Mouse (Mus musculus) neural tube, embryonic 12.5 days (tissue): ENCODE results near the gene Ganc. TPM values are rescaled to one million over a fixed set of nuclear protein-coding genes. Genes with fewer than 3 reads are reported as not detected.

Experiments used
- ATAC-seq: fragments of 200-750 bp; cut with Nextera tagmentation; 2 replicates; pipeline ENCODE4 v1.8.0; 2017; ENCODE audit warnings: low read depth, mild to moderate bottlenecking, moderate TSS enrichment, moderate library complexity; ENCODE audit not compliant: low FRiP score
- H3K27ac ChIP-seq: fragments of 300-500 bp; sonication (generic); 2 replicates; pipeline ENCODE4 v1.5.1; 2016
- H3K27me3 ChIP-seq: fragments of 300-500 bp; sonication (generic); replicated peaks from 2 replicates; pipeline ENCODE4 v1.6.1; 2016; ENCODE audit warnings: mild to moderate bottlenecking
- H3K36me3 ChIP-seq: fragments of 300-500 bp; sonication (generic); 2 replicates; pipeline ENCODE4 v1.6.1; 2016; ENCODE audit warnings: mild to moderate bottlenecking
- H3K4me1 ChIP-seq: fragments of 300-500 bp; sonication (generic); 2 replicates; pipeline ENCODE4 v1.6.1; 2016
- H3K4me2 ChIP-seq: fragments of 300-500 bp; sonication (generic); replicated peaks from 2 replicates; pipeline ENCODE4 v1.6.1; 2016; ENCODE audit warnings: mild to moderate bottlenecking
- H3K4me3 ChIP-seq: fragments of 300-500 bp; sonication (generic); 2 replicates; pipeline ENCODE4 v1.5.1; 2016
- H3K9ac ChIP-seq: fragments of 300-500 bp; sonication (generic); 2 replicates; pipeline ENCODE4 v1.6.1; 2016; ENCODE audit warnings: mild to moderate bottlenecking
- H3K9me3 ChIP-seq: fragments of 300-500 bp; sonication (generic); 2 replicates; pipeline ENCODE4 v1.6.1; 2016; ENCODE audit warnings: mild to moderate bottlenecking
- WGBS: fragments of 180-500 bp; shearing (Covaris S2); methylation state at CpG from one replicate; pipeline ENCODE4 v1.1.7; 2016; 5-methylcytosine and 5-hydroxymethylcytosine counted together
- polyA plus RNA-seq: library from polyadenylated mRNA; unstranded; fragments of >200 nt; fragmentation: Nextera tagmentation; extraction: Ambion mirVana; gene quantifications from 2 replicates; pipeline ENCODE4 v1.2.1, GENCODE M21; 2016

The Ganc gene
- polyA plus RNA-seq, 1 experiment from 2014 or later, result 10.6 TPM

DNA sequence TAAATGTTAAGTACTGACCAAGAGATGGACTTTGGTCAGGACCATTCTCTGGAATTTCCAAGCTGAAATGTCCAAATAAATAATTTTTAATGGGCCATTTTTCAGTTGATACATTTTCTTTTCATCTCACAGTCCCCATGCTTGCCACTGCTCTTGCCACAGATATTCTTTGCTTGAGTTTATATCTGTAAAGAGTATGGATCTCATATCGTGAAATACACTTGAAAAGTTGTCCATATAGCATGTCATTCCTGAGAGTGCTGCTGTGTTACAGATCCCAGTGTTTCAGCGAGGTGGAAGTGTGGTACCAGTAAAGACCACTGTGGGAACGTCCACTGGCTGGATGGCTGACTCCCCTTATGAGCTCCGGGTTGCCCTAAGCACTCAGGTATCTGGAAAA, 52.0 kb downstream of the Ganc start, which contains the start of gene Capn3:
Gene Capn3, plus strand, starts transcription at position 301 of the 400 bp plus-strand sequence.
- H3K27me3 ChIP-seq, result no peaks in the 10 kb centered on the region
- no peaks in the 10 kb centered on the region for H3K4me1 ChIP-seq
- ATAC-seq, result no peak
- H3K9ac ChIP-seq, result no peak within 1 kb of the TSS
- no peak within 1 kb of the TSS for H3K4me3 ChIP-seq
- WGBS, result 80% methylated on average over 4 of the region's 4 CpGs
- H3K27ac ChIP-seq, result no peak within 1 kb of the TSS
- H3K9me3 ChIP-seq, result no peaks in the 10 kb centered on the region
- no peaks in the 10 kb centered on the region for H3K36me3 ChIP-seq
- H3K4me2 ChIP-seq, result no peak within 1 kb of the TSS

DNA sequence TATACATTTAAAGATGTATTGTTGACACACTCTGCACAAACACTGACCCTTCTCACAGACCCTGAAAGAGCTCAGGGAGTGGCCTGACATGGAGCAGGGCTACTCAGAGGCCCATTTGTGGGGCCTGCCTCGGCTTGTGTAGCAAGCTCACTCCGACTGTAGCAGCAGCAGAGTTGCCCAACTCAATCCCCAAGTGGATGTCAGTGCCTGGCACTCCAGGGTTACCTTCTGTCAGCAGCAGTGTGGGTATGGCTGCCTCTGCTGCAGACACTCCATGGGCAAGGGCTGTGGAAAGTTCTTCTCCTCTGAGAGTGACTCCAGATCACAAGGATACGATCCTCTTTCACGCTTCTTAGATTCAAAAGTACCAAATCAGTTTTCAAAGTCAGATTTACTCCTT, 56.5 kb downstream of the Ganc start:
- no peaks in the 10 kb centered on the region for H3K9me3 ChIP-seq
- H3K27me3 ChIP-seq, result no peaks in the 10 kb centered on the region
- ATAC-seq, result no peak
- H3K4me3 ChIP-seq, result no peak overlapping the region
- H3K27ac ChIP-seq, result no peak overlapping the region
- no peaks in the 10 kb centered on the region for H3K4me1 ChIP-seq
- H3K4me2 ChIP-seq, result no peak overlapping the region
- no peak overlapping the region for H3K9ac ChIP-seq
- 93% methylated on average over 4 of the region's 4 CpGs for WGBS
- H3K36me3 ChIP-seq, result no peaks in the 10 kb centered on the region

DNA sequence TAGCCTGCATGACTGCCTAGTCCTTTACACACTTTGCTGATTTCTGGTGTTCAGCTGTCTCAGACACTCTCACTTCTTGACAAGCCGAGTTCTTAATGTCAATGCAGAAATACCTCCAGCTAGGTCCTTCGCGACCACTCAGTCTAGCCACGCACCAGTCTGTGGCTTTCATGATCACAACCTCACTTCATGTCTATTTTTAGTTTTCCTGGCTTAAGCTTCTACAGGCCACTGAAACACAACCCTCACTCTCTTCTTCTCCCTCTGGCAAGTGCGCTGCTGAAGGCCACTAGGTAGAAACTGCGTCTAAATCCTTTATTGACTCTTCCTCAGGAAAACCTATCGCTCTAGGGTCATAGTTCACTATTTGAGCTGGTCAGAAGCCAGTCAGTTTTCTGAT, 59.6 kb downstream of the Ganc start:
- H3K27ac ChIP-seq, result no peak overlapping the region
- no peaks in the 10 kb centered on the region for H3K4me1 ChIP-seq
- H3K4me3 ChIP-seq, result no peak overlapping the region
- H3K9me3 ChIP-seq, result no peaks in the 10 kb centered on the region
- ATAC-seq, result no peak
- WGBS, result 91% methylated on average over 7 of the region's 7 CpGs
- no peaks in the 10 kb centered on the region for H3K36me3 ChIP-seq
- no peak overlapping the region for H3K4me2 ChIP-seq
- H3K9ac ChIP-seq, result no peak overlapping the region
- H3K27me3 ChIP-seq, result no peaks in the 10 kb centered on the region

DNA sequence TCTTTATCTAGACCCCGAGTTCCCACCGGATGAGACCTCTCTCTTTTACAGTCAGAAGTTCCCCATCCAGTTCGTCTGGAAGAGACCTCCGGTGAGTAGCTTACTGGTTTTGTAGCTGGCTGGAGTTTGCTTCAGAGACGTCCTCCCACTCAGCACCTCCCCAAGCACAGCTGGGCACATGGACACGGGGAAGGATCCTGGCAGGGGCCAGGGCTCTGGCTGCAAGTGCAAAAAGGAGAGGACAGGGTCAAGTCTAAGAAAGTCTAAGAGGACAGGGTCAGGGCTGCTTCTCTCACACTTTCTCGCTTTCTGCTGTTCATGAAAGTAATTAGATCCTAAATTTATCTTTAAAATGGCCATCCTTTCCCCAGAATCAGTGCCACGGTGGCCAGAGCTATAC, 60.4 kb downstream of the Ganc start:
- Histone ChIP-seq H3K9me3 (no peaks in the 10 kb centered on the region), H3K4me3 (no peak overlapping the region), H3K27ac (no peak overlapping the region), H3K4me1 (no peaks in the 10 kb centered on the region), H3K36me3 (no peaks in the 10 kb centered on the region), H3K27me3 (no peaks in the 10 kb centered on the region), H3K4me2 (no peak overlapping the region), H3K9ac (no peak overlapping the region)
- 83% methylated on average over 8 of the region's 8 CpGs for WGBS
- ATAC-seq, result no peak

DNA sequence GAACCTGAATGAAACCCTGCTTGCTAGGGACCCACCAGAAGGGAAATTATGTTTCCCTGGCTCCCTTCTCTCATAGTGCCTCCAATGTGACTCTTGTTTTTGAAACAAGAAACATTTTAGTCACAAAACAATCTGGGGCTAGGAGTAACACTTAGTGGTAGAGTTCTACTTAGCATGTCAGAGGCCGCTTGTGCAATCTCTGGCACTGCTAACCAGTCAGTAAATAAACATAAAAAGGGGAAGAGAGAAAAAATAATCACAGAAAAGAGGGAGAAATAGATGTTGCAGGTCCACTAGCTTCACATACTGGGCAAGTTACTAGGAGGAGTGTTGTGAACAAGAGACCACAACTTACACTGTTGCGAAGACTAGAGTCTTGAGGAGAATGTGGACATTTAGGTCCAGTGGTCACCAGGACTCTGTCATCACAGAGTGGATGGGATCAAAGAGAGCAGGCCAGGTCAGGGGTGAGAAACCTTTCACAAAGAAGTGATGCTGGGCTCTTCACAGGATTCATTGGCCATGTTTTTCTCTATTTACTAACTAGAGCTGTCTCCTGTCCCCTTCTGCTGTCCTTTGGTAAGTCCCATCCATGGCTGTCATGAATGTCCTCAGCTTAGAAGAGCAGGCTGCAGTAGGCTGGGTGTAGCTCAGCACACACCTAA, 61.2 kb downstream of the Ganc start:
- Histone ChIP-seq H3K27ac (no peak overlapping the region), H3K9me3 (no peaks in the 10 kb centered on the region), H3K9ac (no peak overlapping the region), H3K36me3 (no peaks in the 10 kb centered on the region), H3K4me2 (no peak overlapping the region), H3K4me3 (no peak overlapping the region), H3K4me1 (no peaks in the 10 kb centered on the region), H3K27me3 (no peaks in the 10 kb centered on the region)
- ATAC-seq, result no peak
- WGBS, result 89% methylated on average over 2 of the region's 2 CpGs

DNA sequence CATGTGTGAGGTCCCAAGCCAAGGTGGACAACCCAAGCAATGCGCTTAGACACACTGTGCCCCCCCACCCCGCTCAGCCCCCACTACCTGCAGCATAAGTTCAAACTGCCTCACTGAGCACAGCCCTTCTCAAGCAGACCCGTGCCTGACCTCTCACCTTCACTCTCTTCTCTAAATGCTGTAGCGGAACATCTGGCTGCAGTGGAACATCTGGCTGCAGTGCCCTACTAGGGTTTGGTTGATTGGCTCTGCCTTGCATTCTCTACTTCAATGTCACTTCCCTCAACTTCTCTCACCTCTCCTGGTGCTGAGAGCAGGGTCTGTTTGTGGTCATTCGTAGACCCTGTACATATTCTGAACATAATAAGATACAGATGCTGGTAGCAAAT, 61.7 kb downstream of the Ganc start:
- no peak overlapping the region for H3K4me3 ChIP-seq
- 87% methylated on average over 5 of the region's 5 CpGs for WGBS

DNA sequence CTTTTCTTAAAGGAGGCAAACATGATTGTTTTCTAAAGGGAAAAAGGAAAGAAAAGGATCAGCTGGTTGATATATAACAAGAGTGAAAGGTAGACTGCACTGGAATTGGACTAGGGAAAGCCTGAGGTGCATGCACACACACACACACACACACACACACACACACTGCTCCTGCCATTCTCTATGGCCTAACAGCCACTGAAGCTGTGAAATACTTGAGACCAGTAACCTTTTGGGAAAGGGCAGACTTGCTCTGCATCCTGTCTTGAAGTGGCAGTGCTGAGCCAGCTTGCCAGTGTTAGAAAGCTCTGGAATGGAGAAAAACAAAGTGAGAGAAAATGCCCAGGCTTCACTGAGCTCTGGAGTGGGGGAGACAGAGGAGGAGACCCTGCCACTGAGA, 64.3 kb downstream of the Ganc start:
- no peak overlapping the region for H3K4me3 ChIP-seq
- H3K9ac ChIP-seq, result no peak overlapping the region
- ATAC-seq, result no peak
- no peak overlapping the region for H3K4me2 ChIP-seq
- H3K9me3 ChIP-seq, result no peaks in the 10 kb centered on the region
- H3K27ac ChIP-seq, result no peak overlapping the region
- H3K27me3 ChIP-seq, result no peaks in the 10 kb centered on the region
- no peaks in the 10 kb centered on the region for H3K36me3 ChIP-seq
- no peaks in the 10 kb centered on the region for H3K4me1 ChIP-seq

More for the DNA sequence above, 61.7 kb downstream of the Ganc start:
- H3K27ac ChIP-seq, result no peak overlapping the region
- no peak overlapping the region for H3K4me2 ChIP-seq
- no peaks in the 10 kb centered on the region for H3K4me1 ChIP-seq
- H3K27me3 ChIP-seq, result no peaks in the 10 kb centered on the region
- H3K9ac ChIP-seq, result no peak overlapping the region
- no peaks in the 10 kb centered on the region for H3K36me3 ChIP-seq
- ATAC-seq, result no peak
- H3K9me3 ChIP-seq, result no peaks in the 10 kb centered on the region

DNA sequence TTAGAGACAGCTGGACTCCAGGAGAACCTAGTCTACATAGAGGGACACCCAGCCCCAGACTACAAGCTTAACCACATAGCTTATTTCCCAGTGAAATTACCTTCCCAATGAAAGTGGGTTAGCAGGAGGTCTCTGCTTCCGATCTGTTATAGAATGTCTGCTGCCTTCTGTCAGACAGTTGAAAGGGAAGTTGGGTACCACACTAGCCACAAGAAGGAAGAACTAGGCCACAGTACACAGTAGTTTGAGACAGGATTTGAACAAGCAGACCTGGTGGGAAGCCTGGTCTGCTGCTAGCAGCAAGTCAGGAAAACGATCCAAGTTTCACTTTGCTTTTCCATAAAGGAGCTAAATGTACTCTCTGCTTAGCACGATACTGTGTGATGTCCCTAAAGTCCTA, 65.5 kb downstream of the Ganc start:
- WGBS, result 93% methylated on average over 3 of the region's 3 CpGs
- Histone ChIP-seq H3K9ac (no peak overlapping the region), H3K9me3 (0 out of 2 replicates have a peak, but pooled peaks cover 4% of the 10 kb centered on the region), H3K27me3 (no peaks in the 10 kb centered on the region), H3K4me2 (no peak overlapping the region), H3K36me3 (no peaks in the 10 kb centered on the region), H3K4me3 (no peak overlapping the region), H3K27ac (no peak overlapping the region), H3K4me1 (no peaks in the 10 kb centered on the region)
- no peak for ATAC-seq

DNA sequence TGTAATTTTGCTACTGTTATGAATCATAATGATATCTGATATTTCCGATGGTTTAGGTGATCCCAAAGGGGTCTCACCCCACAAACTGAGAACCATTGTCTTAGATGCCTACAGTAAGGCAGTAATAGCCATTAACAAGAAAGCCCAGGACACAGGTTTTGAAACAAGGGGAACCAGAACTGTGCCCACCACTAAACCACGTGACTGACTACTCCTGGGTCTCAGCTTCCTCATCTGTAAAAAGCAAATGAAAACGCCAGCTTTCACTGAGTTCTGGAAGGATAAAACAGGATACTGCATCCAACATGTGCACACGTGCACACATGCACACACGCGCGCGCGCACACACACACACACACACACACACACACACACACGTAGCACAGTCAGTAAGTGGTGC, 66.0 kb downstream of the Ganc start:
- no peaks in the 10 kb centered on the region for H3K27me3 ChIP-seq
- H3K4me1 ChIP-seq, result no peaks in the 10 kb centered on the region
- H3K36me3 ChIP-seq, result no peaks in the 10 kb centered on the region
- no peak overlapping the region for H3K4me3 ChIP-seq
- no peak overlapping the region for H3K27ac ChIP-seq
- no peak overlapping the region for H3K4me2 ChIP-seq
- H3K9me3 ChIP-seq, result 0 out of 2 replicates have a peak, but pooled peaks cover 4% of the 10 kb centered on the region
- no peak for ATAC-seq
- 89% methylated on average over 10 of the region's 10 CpGs for WGBS
- H3K9ac ChIP-seq, result no peak overlapping the region

DNA sequence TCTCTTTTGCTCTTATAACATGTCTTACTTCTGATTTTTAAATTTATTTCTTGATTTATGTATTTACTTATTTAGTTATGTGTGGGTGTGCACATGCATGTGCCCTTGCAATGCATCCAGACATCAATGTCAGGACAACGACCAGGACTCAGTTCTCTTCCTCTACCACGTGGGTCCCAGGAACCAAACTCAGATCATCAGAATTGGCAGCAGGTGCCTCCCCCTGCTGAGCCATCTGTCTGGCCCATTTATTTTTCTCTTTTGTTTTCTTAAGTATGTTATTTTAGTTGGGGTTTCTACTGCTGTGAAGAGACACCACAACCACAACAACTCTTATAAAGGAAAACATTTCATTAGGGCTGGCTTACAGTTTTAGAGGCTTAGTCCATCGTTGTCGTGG, 67.2 kb downstream of the Ganc start:
- 79% methylated on average over 4 of the region's 4 CpGs for WGBS
- H3K27ac ChIP-seq, result no peak overlapping the region

DNA sequence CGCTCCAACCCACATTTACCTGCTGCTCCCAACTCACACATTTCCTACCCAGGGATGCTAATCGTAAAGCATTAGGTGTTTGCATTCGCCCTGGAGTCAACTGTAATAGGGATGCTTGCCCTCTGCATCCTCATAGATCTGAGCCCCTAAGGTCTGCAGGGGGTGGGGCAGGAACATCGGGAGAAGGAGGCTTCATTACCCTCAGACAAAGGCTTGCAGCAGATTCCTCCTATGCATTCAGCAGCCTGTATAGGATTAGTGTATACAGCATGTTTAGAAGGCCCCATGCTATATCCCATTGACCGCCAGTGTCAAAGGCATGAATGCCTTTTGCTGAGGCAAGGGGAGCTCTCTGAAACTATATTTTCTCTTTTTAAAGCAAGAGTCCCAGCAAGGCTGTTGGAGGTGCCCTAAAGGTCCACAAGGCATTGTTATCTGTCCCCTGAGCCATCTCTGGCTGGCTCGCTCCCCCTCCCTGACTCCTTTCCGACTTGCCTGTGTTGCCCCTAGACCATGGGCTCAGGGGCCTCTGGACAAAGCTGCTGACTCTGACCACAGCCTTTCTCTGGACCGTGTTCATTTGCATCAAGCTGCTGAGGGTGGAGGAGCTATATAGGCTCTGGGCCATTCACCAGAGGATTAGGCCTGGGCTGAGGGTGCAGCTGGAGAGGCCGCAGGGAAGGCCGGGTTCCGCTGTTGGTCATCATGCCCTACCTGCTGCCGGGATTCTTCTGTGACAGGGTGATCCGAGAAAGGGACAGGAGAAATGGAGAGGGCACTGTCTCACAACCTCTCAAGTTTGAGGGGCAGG, 72.8 kb downstream of the Ganc start:
- Histone ChIP-seq H3K4me3 (no peak overlapping the region), H3K9me3 (0 out of 2 replicates have a peak, but pooled peaks cover 4% of the 10 kb centered on the region), H3K4me2 (no peak overlapping the region), H3K27ac (no peak overlapping the region), H3K27me3 (no peaks in the 10 kb centered on the region), H3K4me1 (no peaks in the 10 kb centered on the region), H3K36me3 (no peaks in the 10 kb centered on the region), H3K9ac (no peak overlapping the region)
- ATAC-seq, result no peak
- WGBS, result 69% methylated on average over 13 of the region's 13 CpGs

More for the DNA sequence above, 67.2 kb downstream of the Ganc start:
- Histone ChIP-seq H3K36me3 (no peaks in the 10 kb centered on the region), H3K4me1 (no peaks in the 10 kb centered on the region), H3K9ac (no peak overlapping the region), H3K4me3 (no peak overlapping the region), H3K9me3 (0 out of 2 replicates have a peak, but pooled peaks cover 4% of the 10 kb centered on the region), H3K4me2 (no peak overlapping the region), H3K27me3 (no peaks in the 10 kb centered on the region)
- no peak for ATAC-seq

DNA sequence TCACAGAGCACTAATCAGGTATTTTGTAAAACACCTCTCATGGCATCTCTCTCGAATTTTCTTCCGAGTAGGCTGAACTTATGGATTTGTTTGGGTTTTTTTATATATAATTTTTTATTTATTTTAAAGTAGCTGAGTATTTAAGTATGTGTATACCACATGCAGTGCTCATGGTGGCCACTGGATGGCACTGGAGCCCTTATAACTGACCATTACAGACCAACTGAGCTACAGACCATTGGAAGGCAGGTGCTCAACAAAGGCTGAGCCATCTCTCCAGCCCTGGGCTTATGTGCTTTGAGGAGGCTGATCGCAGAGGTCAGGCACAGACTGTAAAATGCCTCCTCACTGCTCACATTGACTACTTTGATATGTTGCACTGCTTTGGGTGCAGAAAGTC, 74.9 kb downstream of the Ganc start:
- H3K36me3 ChIP-seq, result no peaks in the 10 kb centered on the region
- H3K27me3 ChIP-seq, result no peaks in the 10 kb centered on the region
- no peak for ATAC-seq
- no peak overlapping the region for H3K4me2 ChIP-seq
- H3K4me1 ChIP-seq, result no peaks in the 10 kb centered on the region
- H3K9me3 ChIP-seq, result 0 out of 2 replicates have a peak, but pooled peaks cover under 1% of the 10 kb centered on the region
- 56% methylated on average over 3 of the region's 3 CpGs for WGBS
- H3K4me3 ChIP-seq, result no peak overlapping the region
- no peak overlapping the region for H3K27ac ChIP-seq
- H3K9ac ChIP-seq, result no peak overlapping the region
